Mouse (Mus musculus) cortical plate, adult 2 months (tissue): ENCODE measurements around the gene Nkx3-2.

ENCODE experiments used
- CTCF ChIP-seq: fragments of 200-500 bp; IDR thresholded peaks from 2 replicates; pipeline ENCODE4 v1.5.1; 2011; ENCODE audit warnings: mild to moderate bottlenecking, control low read depth, low read length; ENCODE audit not compliant: insufficient read depth; ENCODE audit errors: extremely low read depth
- POLR2A ChIP-seq: fragments of 200-500 bp; IDR thresholded peaks from 2 replicates; pipeline ENCODE4 v1.6.1; 2011; ENCODE audit warnings: mild to moderate bottlenecking, low read length, control low read depth; ENCODE audit not compliant: insufficient read depth; ENCODE audit errors: extremely low read depth

DNA sequence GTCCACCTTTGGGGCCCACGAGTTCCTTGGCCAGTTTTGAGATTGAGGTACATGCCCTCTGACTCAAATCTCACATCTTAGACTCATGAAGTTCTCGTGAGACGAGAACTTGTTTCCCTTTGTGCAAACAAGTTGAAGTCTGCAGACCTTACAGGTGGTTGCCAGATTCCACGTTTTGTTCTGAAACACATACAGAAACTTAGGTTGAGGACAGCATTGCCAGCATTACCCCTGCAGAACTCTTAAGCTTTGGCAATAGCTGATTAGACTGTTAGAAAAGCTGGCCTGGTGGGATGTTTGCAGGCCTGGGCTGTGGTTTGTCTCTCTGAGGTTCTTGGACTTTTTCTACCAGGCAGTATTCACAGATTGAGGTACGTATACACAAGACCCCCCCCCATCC lies 7.0 kb downstream of the Nkx3-2 start:
- TF ChIP-seq POLR2A (no peak), CTCF (no peak)
